Mouse (Mus musculus) liver, embryonic 14.5 days (tissue): Measurements from ENCODE around the gene Rasgef1b.

Experiments used
- CTCF ChIP-seq: IDR thresholded peaks from 2 replicates; pipeline ENCODE4 v1.5.1; 2016; ENCODE audit warnings: antibody characterized with exemption, low read depth, control low read depth
- EP300 ChIP-seq: IDR thresholded peaks from 2 replicates; pipeline ENCODE4 v1.6.1; 2016; ENCODE audit warnings: antibody characterized with exemption, low read depth

- no peak for TF ChIP-seq CTCF
- TF ChIP-seq EP300, result no peak
These were observed 176.2 kb downstream of the Rasgef1b start for GRCm38 (mm10) chr5:99552645-99553044.
